Mouse (Mus musculus) embryonic facial prominence, embryonic 13.5 days (tissue): ENCODE results near the gene Trim28. TPM values are rescaled to one million over a fixed set of nuclear protein-coding genes. Genes with fewer than 3 reads are reported as not detected.

Source experiments
- ATAC-seq: fragments of 200-750 bp; cut with Nextera tagmentation; 2 replicates; pipeline ENCODE4 v1.8.0; 2017; ENCODE audit warnings: low read depth; ENCODE audit not compliant: insufficient number of reproducible peaks, insufficient read depth, low FRiP score, low TSS enrichment
- H3K27ac ChIP-seq: fragments of 300-500 bp; sonication (generic); 2 replicates; pipeline ENCODE4 v1.5.1; 2015; ENCODE audit warnings: moderate library complexity, mild to moderate bottlenecking, inconsistent platforms
- H3K27me3 ChIP-seq: fragments of 300-500 bp; sonication (generic); 2 replicates; pipeline ENCODE4 v1.6.1; 2015; ENCODE audit warnings: mild to moderate bottlenecking, inconsistent platforms
- H3K36me3 ChIP-seq: fragments of 300-500 bp; sonication (generic); 2 replicates; pipeline ENCODE4 v1.6.1; 2015; ENCODE audit warnings: mild to moderate bottlenecking, inconsistent platforms
- H3K4me1 ChIP-seq: fragments of 300-500 bp; sonication (generic); 2 replicates; pipeline ENCODE4 v1.6.1; 2015; ENCODE audit warnings: inconsistent platforms
- H3K4me2 ChIP-seq: fragments of 300-500 bp; sonication (generic); 2 replicates; pipeline ENCODE4 v1.6.1; 2015; ENCODE audit warnings: moderate library complexity, mild to moderate bottlenecking, inconsistent platforms
- H3K4me3 ChIP-seq: fragments of 300-500 bp; sonication (generic); 2 replicates; pipeline ENCODE4 v1.5.1; 2015; ENCODE audit warnings: mild to moderate bottlenecking, inconsistent platforms
- H3K9ac ChIP-seq: fragments of 300-500 bp; sonication (generic); 2 replicates; pipeline ENCODE4 v1.6.1; 2015; ENCODE audit warnings: mild to moderate bottlenecking, inconsistent platforms
- H3K9me3 ChIP-seq: fragments of 300-500 bp; sonication (generic); 2 replicates; pipeline ENCODE4 v1.6.1; 2016; ENCODE audit warnings: inconsistent platforms
- WGBS: fragments of 180-500 bp; shearing (Covaris S2); methylation state at CpG from one replicate; pipeline ENCODE4 v1.1.7; 2015; ENCODE audit warnings: mixed read lengths; 5-methylcytosine and 5-hydroxymethylcytosine counted together
- polyA plus RNA-seq: library from polyadenylated mRNA; unstranded; fragments of >200 nt; fragmentation: Nextera tagmentation; extraction: Ambion mirVana; gene quantifications from 2 replicates; pipeline ENCODE4 v1.2.1, GENCODE M21; 2015

Gene Trim28
- polyA plus RNA-seq, 1 experiment from 2014 or later: 337 TPM

DNA sequence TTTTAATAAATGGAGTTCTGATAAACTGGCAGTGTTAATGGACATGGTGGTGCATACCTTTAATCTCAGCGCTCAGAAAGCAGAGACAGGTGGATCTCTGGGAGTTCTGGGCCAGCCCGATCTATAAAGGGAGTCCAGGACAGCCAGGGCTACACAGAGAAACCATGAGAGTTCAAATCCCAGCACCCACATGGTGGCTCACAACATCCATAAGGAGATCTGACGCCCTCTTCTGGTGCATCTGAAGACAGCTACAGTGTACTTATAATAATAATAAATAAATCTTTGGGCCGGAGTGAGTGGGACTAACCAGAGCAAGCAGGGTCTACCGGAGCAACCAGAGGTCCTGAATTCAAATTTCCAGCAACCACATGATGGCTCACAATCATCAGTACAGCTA is 4.5 kb downstream of the Trim28 start:
- no peak overlapping the region for H3K9ac ChIP-seq
- no peaks in the 10 kb centered on the region for H3K9me3 ChIP-seq
- peaks cover 9% of the 10 kb centered on the region for H3K4me1 ChIP-seq
- H3K27ac ChIP-seq: no peak overlapping the region
- peaks cover 46% of the 10 kb centered on the region for H3K36me3 ChIP-seq
- peaks cover 8% of the 10 kb centered on the region; the same call in 1 of the 2 replicates for H3K27me3 ChIP-seq
- no peak for ATAC-seq
- no peak overlapping the region for H3K4me2 ChIP-seq
- no peak overlapping the region for H3K4me3 ChIP-seq
- WGBS: 73% methylated on average over 5 of the region's 5 CpGs

DNA sequence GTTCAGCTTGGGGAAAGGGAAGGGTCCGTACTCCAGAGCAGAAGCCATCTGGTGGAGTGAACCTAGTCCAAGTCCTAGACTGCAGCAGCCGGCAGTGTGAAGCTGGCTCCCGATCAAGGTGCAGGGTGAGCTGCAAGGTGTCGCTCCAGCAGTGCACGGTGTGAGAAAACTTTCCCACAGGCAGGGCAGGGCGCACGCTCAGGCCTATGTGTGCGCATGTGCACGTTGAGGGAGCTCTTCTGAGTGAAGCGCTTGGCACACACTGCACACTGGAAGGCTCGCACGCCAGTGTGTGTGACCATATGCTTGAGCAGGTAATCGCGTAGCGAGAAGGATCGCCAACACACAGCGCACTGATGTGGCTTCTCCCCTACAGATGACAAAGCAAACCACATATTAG is 7.1 kb downstream of the Trim28 start:
- Histone ChIP-seq H3K4me1 (peaks cover 22% of the 10 kb centered on the region), H3K4me3 (no peak overlapping the region), H3K27me3 (peaks cover 8% of the 10 kb centered on the region; the same call in 1 of the 2 replicates), H3K27ac (no peak overlapping the region), H3K9ac (no peak overlapping the region), H3K9me3 (no peaks in the 10 kb centered on the region), H3K36me3 (peaks cover 46% of the 10 kb centered on the region), H3K4me2 (no peak overlapping the region)
- WGBS: 88% methylated on average over 17 of the region's 17 CpGs
- ATAC-seq: no peak

DNA sequence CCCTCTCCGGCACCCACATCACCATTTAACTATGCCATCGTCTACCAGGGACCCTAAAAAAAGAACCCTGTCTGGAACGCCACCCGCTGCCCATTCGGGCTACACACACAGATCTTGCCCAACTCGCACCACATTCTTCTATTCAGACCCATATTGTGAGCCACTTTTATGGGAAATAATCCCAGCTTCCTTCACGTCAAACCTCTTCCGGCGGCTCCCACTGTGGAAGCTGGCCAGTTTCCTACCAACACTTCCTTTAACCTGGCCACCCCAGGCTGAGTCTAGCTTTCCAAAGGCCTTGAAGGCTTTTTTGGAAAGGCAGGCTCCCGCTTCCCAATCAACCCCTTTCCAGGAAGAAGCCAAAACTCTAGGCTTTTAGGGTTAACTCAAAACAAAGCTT is 7.6 kb downstream of the Trim28 start:
- peaks cover 46% of the 10 kb centered on the region for H3K36me3 ChIP-seq
- H3K9me3 ChIP-seq: no peaks in the 10 kb centered on the region
- no peak for ATAC-seq
- peaks cover 8% of the 10 kb centered on the region; the same call in 1 of the 2 replicates for H3K27me3 ChIP-seq
- no peak overlapping the region for H3K4me3 ChIP-seq
- peaks cover 22% of the 10 kb centered on the region for H3K4me1 ChIP-seq
- 87% methylated on average over 10 of the region's 10 CpGs for WGBS
- no peak overlapping the region for H3K4me2 ChIP-seq
- no peak overlapping the region for H3K9ac ChIP-seq
- H3K27ac ChIP-seq: no peak overlapping the region

DNA sequence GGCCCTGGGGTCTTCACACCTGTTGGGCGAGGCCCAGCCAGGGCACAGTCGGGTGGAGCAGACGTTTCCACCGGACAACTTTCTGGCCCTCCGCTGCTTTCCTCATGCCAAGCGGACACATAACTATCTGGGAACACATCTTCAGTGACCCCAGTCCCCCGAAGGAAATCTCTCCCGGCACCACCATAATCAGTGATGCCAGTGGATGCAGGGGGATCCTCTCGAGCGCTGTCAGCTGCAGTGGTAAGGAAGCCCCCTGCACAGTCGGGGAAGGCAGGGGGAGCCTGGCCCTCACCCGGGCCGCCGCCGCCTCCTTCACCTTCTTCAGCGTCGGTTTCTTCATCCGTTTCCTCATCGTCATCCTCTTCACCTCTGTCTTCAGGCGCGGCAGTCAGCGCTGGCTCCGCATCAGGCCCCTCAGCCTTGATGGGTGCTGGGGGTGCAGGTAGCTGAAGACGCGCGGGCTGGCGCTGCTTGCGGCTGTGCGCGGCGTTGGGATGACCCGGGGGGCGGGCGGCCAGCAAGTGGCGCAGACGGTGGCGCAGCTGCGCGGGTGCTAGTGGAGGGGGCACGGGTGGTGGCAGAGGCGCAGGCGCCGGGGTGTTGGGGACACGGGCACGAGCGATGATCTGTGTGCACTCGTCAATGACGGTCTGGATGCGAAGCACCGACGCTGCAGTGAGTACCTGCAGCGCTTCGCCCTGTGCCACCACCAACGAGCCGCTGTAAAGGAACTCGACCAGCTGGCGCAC is 8.6 kb downstream of the Trim28 start:
- Histone ChIP-seq H3K27me3 (peaks cover 8% of the 10 kb centered on the region; the same call in 1 of the 2 replicates), H3K9ac (peak overlapping the region; percentile 87), H3K4me1 (peaks cover 22% of the 10 kb centered on the region), H3K27ac (no peak overlapping the region), H3K4me2 (peak overlapping the region; percentile 75), H3K9me3 (no peaks in the 10 kb centered on the region), H3K4me3 (no peak overlapping the region), H3K36me3 (peaks cover 46% of the 10 kb centered on the region)
- 50% methylated on average over 57 of the region's 57 CpGs for WGBS
- ATAC-seq: no peak

DNA sequence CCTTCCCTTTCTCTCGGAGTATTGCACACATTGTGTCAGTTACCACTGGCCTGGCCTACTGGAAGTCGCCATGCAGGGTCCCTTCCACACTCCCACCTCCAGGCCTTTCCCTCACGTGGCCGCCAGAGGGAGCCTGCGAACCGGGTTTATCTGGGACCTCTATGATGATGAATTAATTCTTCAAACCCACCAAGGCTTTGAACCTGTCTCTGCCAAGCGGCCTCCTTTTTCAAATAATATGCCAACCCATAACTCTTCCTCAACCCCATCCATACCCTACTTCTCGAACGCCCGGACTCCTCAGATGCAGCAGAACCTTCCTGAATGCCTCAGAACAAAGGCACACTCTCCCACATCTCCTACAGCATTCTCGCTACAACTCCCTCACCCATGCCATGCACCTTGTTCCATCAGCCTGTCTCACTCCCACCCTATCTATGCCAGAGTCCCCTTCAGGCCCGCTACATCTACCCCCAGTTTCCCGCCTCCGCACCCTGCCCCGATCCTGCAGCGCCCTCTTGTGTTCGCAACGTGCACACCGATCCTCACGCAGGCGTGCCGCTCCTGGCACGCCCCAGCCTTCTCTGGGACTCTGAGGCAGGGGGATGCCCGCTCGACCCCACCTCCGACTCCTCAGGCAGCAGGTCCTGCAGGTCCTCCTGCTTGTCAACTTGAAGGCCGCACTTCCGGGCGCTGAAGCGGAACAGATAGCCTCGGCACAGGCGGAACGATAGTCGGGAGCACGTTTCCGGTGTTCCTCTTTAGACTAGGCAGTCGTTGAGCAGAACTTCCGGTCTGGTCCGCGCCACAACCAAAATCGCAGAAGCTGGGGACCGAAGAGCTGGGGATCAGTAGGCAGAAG is 10.5 kb downstream of the Trim28 start:
- Histone ChIP-seq H3K4me1 (peaks cover 22% of the 10 kb centered on the region), H3K9ac (peak overlapping the region; percentile 87), H3K27me3 (peaks cover 8% of the 10 kb centered on the region; the same call in 1 of the 2 replicates), H3K4me3 (peak overlapping the region; percentile 66), H3K27ac (peak overlapping the region; percentile 97), H3K4me2 (peak overlapping the region; percentile 75), H3K9me3 (no peaks in the 10 kb centered on the region), H3K36me3 (peaks cover 35% of the 10 kb centered on the region)
- peak; percentile 85 for ATAC-seq
- WGBS: under 1% methylated on average over 42 of the region's 42 CpGs

DNA sequence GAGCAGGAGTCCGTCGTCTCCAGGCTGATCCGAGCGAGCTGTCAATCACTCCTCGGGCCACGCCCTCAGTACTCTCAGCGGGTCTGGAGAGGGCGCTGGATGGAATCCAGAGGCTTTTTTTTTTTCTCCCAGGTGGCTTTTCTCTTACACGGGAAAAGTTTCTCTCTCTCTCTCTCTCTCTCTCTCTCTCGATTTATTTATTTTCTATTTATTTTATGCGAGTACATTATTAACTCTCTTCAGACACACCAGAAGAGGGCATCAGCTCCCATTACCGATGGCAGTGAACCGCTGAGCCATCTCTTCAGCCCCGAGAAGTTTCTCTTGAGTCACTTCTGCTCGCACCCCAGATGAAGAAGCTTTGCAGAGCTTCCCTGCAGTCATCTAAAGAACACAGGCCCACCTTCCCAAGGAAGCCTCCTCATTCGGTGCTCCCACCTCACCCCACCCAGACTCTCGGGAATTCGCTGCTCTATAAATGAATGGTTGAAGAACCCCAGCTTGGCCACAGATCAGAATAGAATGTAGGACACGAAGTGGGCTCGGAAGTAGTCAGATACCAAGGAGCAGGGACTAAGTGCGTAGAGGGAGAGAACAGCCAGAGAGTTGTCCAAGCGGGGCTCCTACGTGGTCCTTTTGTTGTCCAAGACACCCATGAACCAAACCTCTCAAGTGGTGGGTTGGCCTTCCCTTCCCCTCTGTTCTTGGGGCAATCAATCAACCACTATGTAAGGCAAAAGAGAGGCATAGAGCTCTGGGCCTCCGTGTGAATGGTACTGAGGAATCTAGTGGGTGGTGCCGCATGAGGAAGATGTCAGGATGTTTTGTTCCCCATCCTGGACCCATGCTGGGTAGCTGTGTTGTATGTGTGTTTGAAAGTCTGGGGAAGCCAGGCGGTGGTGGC is 11.3 kb downstream of the Trim28 start, which contains the start of gene Zbtb45:
Gene Zbtb45 (minus strand): TSS at position 30 of the 904 bp plus-strand sequence.
- Histone ChIP-seq H3K27ac (peak within 1 kb of the TSS; percentile 97), H3K4me1 (peaks cover 22% of the 10 kb centered on the region), H3K4me3 (peak within 1 kb of the TSS; percentile 66), H3K9ac (peak within 1 kb of the TSS; percentile 87), H3K27me3 (peaks cover 8% of the 10 kb centered on the region; the same call in 1 of the 2 replicates), H3K4me2 (peak within 1 kb of the TSS; percentile 75), H3K36me3 (peaks cover 28% of the 10 kb centered on the region), H3K9me3 (no peaks in the 10 kb centered on the region)
- no peak for ATAC-seq
- 21% methylated on average over 26 of the region's 26 CpGs for whole genome bisulfite sequencing

DNA sequence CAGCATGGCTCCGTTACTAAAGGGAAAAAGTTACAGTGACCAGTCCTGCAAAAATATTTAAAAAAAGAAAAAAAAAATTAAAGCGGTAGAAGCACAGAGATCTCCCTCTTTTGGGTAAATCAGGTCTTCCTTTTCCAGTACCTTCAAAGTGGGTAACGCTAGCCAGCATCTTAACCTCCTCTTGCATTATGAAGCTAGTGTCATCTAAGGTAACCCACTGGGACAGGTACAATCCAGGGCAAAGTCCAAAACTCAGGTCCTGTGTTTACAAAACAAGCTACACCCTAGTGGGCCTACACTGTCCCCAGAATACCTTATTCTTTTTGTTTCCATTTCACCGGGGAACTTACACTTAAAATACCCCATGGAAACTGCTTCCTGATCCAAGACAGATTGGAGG is 14.8 kb downstream of the Trim28 start:
- Histone ChIP-seq H3K27me3 (no peaks in the 10 kb centered on the region), H3K4me1 (peaks cover 9% of the 10 kb centered on the region), H3K4me2 (no peak overlapping the region), H3K27ac (no peak overlapping the region), H3K36me3 (no peaks in the 10 kb centered on the region), H3K9me3 (no peaks in the 10 kb centered on the region), H3K9ac (no peak overlapping the region), H3K4me3 (no peak overlapping the region)
- no peak for ATAC-seq
- WGBS: 53% methylated on average over 4 of the region's 4 CpGs

DNA sequence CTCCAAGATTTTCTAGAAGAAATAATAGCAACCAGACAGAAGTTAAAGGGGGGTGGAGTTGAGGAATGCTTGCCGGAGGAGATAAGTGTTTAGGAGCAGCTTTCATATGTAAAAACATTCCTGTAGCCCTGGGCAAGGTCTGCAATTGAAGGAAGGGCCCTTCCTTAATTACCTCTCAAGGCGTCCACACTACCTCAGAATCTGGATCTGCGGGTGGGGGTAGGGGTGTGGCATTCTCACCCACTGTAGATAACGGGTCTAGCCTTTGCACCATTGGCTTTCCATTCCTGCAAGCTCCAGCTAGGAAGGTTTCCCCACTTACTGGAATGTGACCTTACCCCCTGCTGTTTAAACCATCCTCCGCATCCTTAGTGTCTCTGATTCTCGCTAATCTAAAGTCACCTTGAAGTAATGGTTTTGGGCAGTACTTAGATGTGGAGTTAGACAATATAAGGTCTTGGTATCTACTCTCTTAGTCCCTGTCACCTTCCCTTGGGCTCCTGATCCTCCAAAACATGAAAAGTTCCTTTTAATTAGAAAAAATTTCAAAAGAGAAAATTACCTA is 15.4 kb downstream of the Trim28 start:
- 32% methylated on average over 6 of the region's 6 CpGs for WGBS
- peaks cover 7% of the 10 kb centered on the region for H3K4me1 ChIP-seq
- H3K36me3 ChIP-seq: no peaks in the 10 kb centered on the region
- H3K4me2 ChIP-seq: no peak overlapping the region
- H3K9me3 ChIP-seq: no peaks in the 10 kb centered on the region
- no peak for ATAC-seq
- H3K27ac ChIP-seq: no peak overlapping the region
- no peak overlapping the region for H3K9ac ChIP-seq
- H3K4me3 ChIP-seq: no peak overlapping the region
- no peaks in the 10 kb centered on the region for H3K27me3 ChIP-seq

DNA sequence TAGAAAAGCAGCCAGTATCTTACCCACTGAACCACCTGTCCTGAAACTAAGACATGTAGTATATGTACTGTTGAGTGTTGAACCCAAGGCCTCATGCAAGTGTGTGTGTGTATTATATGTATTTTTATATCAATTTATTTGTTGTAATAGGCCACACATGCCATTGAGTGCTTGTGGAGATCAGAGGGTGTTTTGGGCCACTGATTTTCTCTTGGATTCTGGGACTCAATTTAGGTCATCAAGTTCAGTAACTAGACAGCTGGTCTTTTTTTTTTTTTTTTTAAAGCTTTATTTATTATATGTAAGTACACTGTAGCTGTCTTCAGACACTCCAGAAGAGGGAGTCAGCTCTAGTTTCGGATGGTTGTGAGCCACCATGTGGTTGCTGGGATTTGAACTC is 16.3 kb downstream of the Trim28 start:
- 79% methylated on average over 1 of the region's 1 CpGs for WGBS
- no peak overlapping the region for H3K9ac ChIP-seq
- no peak for ATAC-seq

DNA sequence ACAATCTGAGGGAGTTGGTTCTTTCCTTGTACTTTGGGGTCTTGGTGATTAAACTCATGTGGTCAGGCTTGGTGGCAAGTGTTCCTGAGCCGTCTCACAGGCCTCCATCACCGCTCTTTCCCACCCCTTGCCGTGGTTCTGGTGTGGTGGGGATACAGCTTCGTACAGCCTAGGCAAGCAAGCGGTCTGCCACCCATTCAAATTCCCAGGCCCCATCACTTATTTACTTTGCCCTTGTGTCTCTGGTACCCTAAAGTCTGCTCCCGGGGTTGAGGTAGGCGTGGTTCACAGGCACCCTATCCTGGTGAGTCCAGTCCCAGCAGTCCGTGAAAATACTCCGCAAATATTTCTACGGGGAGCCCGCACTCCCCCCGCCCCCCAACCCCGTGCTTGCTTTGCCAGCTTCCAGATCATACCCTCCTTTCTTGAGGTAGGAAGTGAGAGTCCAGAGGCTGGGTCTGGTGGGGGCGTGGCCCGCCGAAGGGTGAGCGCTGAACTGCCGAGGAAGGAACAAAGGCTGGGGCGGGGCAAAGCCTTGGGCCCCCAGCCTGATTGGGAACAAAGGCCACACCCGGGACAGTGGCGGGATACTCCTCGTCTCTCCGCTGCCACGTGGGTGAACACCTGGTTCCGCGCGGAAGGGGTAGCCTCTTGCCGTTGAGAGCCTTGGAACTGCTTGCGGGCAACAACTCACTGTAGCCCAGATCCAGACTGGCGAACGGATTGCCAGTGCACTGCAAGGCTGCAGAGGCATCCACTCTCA is 24.0 kb downstream of the Trim28 start:
- Histone ChIP-seq H3K9ac (peak overlapping the region; percentile 99), H3K4me1 (peaks cover 28% of the 10 kb centered on the region), H3K27me3 (no peaks in the 10 kb centered on the region), H3K4me2 (peak overlapping the region; percentile 98), H3K27ac (peak overlapping the region; percentile 100), H3K9me3 (no peaks in the 10 kb centered on the region), H3K36me3 (peaks cover 28% of the 10 kb centered on the region), H3K4me3 (peak overlapping the region; percentile 92)
- 3% methylated on average over 31 of the region's 31 CpGs for WGBS
- peak; percentile 60 for ATAC-seq

More for the DNA sequence above, 16.3 kb downstream of the Trim28 start:
- Histone ChIP-seq H3K27ac (no peak overlapping the region), H3K9me3 (no peaks in the 10 kb centered on the region), H3K4me3 (no peak overlapping the region), H3K27me3 (no peaks in the 10 kb centered on the region), H3K36me3 (no peaks in the 10 kb centered on the region), H3K4me2 (no peak overlapping the region), H3K4me1 (peaks cover 6% of the 10 kb centered on the region)
